Mouse (Mus musculus): ENCODE measurements around the gene Npc1l1. TPM values are rescaled to one million over a fixed set of nuclear protein-coding genes. Genes with fewer than 3 reads are reported as not detected.

The Npc1l1 gene
- under 1 TPM in 1 of 2 experiments, not detected in 1; 0.12 TPM for total RNA-seq (2023)

GRCm38 (mm10) chr11:6230012-6230411, at the start of gene Npc1l1:
Gene Npc1l1 (minus strand): TSS chr11:6230143.

GRCm38 (mm10) chr11:6274387-6275093, 44.6 kb upstream of the Npc1l1 start, which contains the start of gene Tmed4:
Gene Tmed4 (minus strand): TSS chr11:6274870.

GRCm38 (mm10) chr11:6267320-6268254, 37.6 kb upstream of the Npc1l1 start, which contains the start of gene Ddx56:
Gene Ddx56 (minus strand): TSS chr11:6267772.

GRCm38 (mm10) chr11:6200087-6200569, 29.8 kb downstream of the Npc1l1 start, which contains the start of gene Nudcd3:
Gene Nudcd3 (minus strand): TSS chr11:6200415.

GRCm38 (mm10) chr11:6199410-6200086, 30.4 kb downstream of the Npc1l1 start, which contains the start of gene A730071L15Rik:
Gene A730071L15Rik (plus strand): TSS chr11:6200029.

Other genes with a start within 250 kb of the Npc1l1 start
- 1 to 10 TPM in 1 of 2 experiments, under 1 TPM in 1; 0.36 to 1.5 TPM for gene Camk2b, start 163.8 kb downstream of the Npc1l1 start, total RNA-seq (2023)
- under 1 TPM; 0.44 to 0.56 TPM for gene A730071L15Rik, start 30.1 kb downstream of the Npc1l1 start, total RNA-seq (2023)
- gene Nudcd3, start 29.7 kb downstream of the Npc1l1 start, total RNA-seq (2023) = 10 to 100 TPM; 60.0 to 64.6 TPM
- gene Ddx56, start 37.6 kb upstream of the Npc1l1 start, total RNA-seq (2023) = 10 to 100 TPM; 75.0 to 81.6 TPM
- 10 to 100 TPM; 40.7 to 47.9 TPM for gene Tmed4, start 44.7 kb upstream of the Npc1l1 start, total RNA-seq (2023)
- 100 to 1,000 TPM; 203 to 204 TPM for gene Ogdh, start 61.5 kb upstream of the Npc1l1 start, total RNA-seq (2023)
- gene Zmiz2, start 158.9 kb upstream of the Npc1l1 start, total RNA-seq (2023) = 100 to 1,000 TPM; 166 to 195 TPM
- 1,000 to 10,000 TPM; 1,054 to 1,069 TPM for gene Ppia, start 185.3 kb upstream of the Npc1l1 start, total RNA-seq (2023)
- gene H2afv, start 214.3 kb upstream of the Npc1l1 start, total RNA-seq (2023) = 10 to 100 TPM; 65.0 to 66.6 TPM
- 10 to 100 TPM; 82.2 to 85.5 TPM for gene Purb, start 245.8 kb upstream of the Npc1l1 start, total RNA-seq (2023)

All from B cell, adult 67 days (primary cell).